In genomic region chr5:135642686-135643551, GRCm38 (mm10) we compare ENCODE assay signal across 10 mouse cellular contexts. TPM values are rescaled to one million over a fixed set of nuclear protein-coding genes. Genes with fewer than 3 reads are reported as not detected.
DNase-seq lines count a peak whose midpoint lies in the region; ATAC-seq and TF ChIP-seq lines count a peak whose summit lies in the region.
"Had no signal": no experiment of that assay in that cellular context is flagged by ENCODE, and none has a peak within 500 bp of the region (broad histone marks: within the 10 kb centered on the region; RNA-seq: fewer than 3 reads in every experiment).

No protein-coding gene starts in this region.

- H3K4me1 ChIP-seq in kidney, embryonic 14.5 days (ENCODE audit: control insufficient read depth, insufficient read depth, low read length) = no peaks in the 10 kb centered on the region
- H3K4me1 ChIP-seq in liver, postnatal 0 days (ENCODE audit: insufficient read depth) = peaks cover 24% of the 10 kb centered on the region
- H3K4me1 ChIP-seq in neural tube, embryonic 15.5 days = no peaks in the 10 kb centered on the region

- no peaks in the 10 kb centered on the region for H3K27me3 ChIP-seq in kidney, embryonic 14.5 days (ENCODE audit: control insufficient read depth, insufficient read depth, low read length)
- H3K27me3 ChIP-seq in liver, postnatal 0 days (ENCODE audit: insufficient read depth, low read length) = no peaks in the 10 kb centered on the region
- H3K27me3 ChIP-seq in neural tube, embryonic 15.5 days (replicated peaks) = no peaks in the 10 kb centered on the region

- no peak overlapping the region for H3K27ac ChIP-seq in kidney, embryonic 14.5 days (ENCODE audit: low read depth, low read length)
- H3K27ac ChIP-seq in liver, postnatal 0 days (ENCODE audit: low read depth) = peak overlapping the region; percentile 76
- H3K27ac ChIP-seq in neural tube, embryonic 15.5 days (replicated peaks) = no peak overlapping the region
- H3K27ac ChIP-seq: hindbrain, postnatal 0 days had no signal

- peak; percentile 39 for DNase-seq in adrenal gland, adult 2 months
- no peak for DNase-seq in adrenal gland, adult 18-20 months (ENCODE audit: low spot score in 2 of 2)
- peak; percentile 93 for DNase-seq in kidney, adult 11 months
- peak; percentile 96 for DNase-seq in kidney, adult 9 months
- DNase-seq in liver, postnatal 0 days = peak; percentile 55
- no peak for DNase-seq in ovary, adult 18-20 months (ENCODE audit: low spot score)
- DNase-seq: lung, postnatal 36 days had no signal

- 85% methylated on average over 10 of the region's 10 CpGs for WGBS in kidney, embryonic 14.5 days
- 56% methylated on average over 10 of the region's 10 CpGs for WGBS in liver, postnatal 0 days (ENCODE audit: insufficient replicate concordance)
- whole genome bisulfite sequencing in neural tube, embryonic 15.5 days = 83% methylated on average over 10 of the region's 10 CpGs

- H3K4me2 ChIP-seq in kidney, embryonic 14.5 days (replicated peaks; ENCODE audit: low read depth, low read length) = no peak overlapping the region
- H3K4me2 ChIP-seq in liver, postnatal 0 days (ENCODE audit: low read depth, low read length) = no peak overlapping the region
- no peak overlapping the region for H3K4me2 ChIP-seq in neural tube, embryonic 15.5 days

- no peak overlapping the region for H3K9ac ChIP-seq in kidney, embryonic 14.5 days (ENCODE audit: low read depth, low read length)
- H3K9ac ChIP-seq in liver, postnatal 0 days (replicated peaks) = 0 out of 2 replicates have a peak overlapping the region, but pooled peaks have one; percentile 30
- H3K9ac ChIP-seq in neural tube, embryonic 15.5 days (replicated peaks) = no peak overlapping the region

- H3K9me3 ChIP-seq in kidney, embryonic 14.5 days (ENCODE audit: control insufficient read depth, low read length) = no peaks in the 10 kb centered on the region
- no peaks in the 10 kb centered on the region for H3K9me3 ChIP-seq in liver, postnatal 0 days (ENCODE audit: low read length)
- H3K9me3 ChIP-seq in neural tube, embryonic 15.5 days (replicated peaks) = no peaks in the 10 kb centered on the region

- TF ChIP-seq CTCF in liver, postnatal 0 days (IDR thresholded peaks at IDR 0.05; ENCODE audit: low read depth) = no peak

- H3K36me3 ChIP-seq in kidney, embryonic 14.5 days (ENCODE audit: control insufficient read depth, insufficient read depth, low read length) = peaks cover 23% of the 10 kb centered on the region
- no peaks in the 10 kb centered on the region for H3K36me3 ChIP-seq in liver, postnatal 0 days (replicated peaks; ENCODE audit: insufficient read depth, low read length)
- peaks cover 33% of the 10 kb centered on the region for H3K36me3 ChIP-seq in neural tube, embryonic 15.5 days

- no peak overlapping the region for H3K4me3 ChIP-seq in kidney, embryonic 14.5 days (ENCODE audit: low read length)
- no peak overlapping the region for H3K4me3 ChIP-seq in liver, postnatal 0 days (ENCODE audit: low read depth, low read length)
- no peak overlapping the region for H3K4me3 ChIP-seq in neural tube, embryonic 15.5 days (replicated peaks)

- no peak for ATAC-seq in kidney, embryonic 14.5 days (ENCODE audit: low FRiP score, low TSS enrichment)
- peak; percentile 14; the same call in 1 of the 2 replicates for ATAC-seq in liver, postnatal 0 days
- ATAC-seq in neural tube, embryonic 15.5 days (ENCODE audit: low FRiP score) = no peak
- ATAC-seq: hindbrain, postnatal 0 days had no signal

- TF ChIP-seq EP300 in liver, postnatal 0 days (IDR thresholded peaks at IDR 0.05; ENCODE audit: low read depth) = peak; percentile 54; the same call in 1 of the 2 replicates

RNA-seq across cellular contexts. Expression of gene Rhbdd2, which starts 10.5 kb away (rescaled TPM):
- total RNA-seq in adrenal gland, adult 2 months (2021) = 10 to 100 TPM; 37.5 to 46.0 TPM
- 58.3 and 75.0 TPM in 2 replicates for polyA plus RNA-seq in adrenal gland, adult 2 months (2012; rRNA removed)
- total RNA-seq in adrenal gland, adult 18-20 months (2021) = 10 to 100 TPM; 43.1 to 46.3 TPM
- 42.6 and 61.7 TPM in 2 replicates for polyA plus RNA-seq in kidney, embryonic 14.5 days (2014; fragmentation: Nextera tagmentation; extraction: Ambion mirVana)
- 22.6 and 28.3 TPM in 2 replicates for polyA plus RNA-seq in liver, postnatal 0 days (2015; fragmentation: Nextera tagmentation; extraction: Ambion mirVana)
- polyA plus RNA-seq in neural tube, embryonic 15.5 days (2015; fragmentation: Nextera tagmentation; extraction: Ambion mirVana) = 91.1 and 94.6 TPM in 2 replicates

RNA-seq across cellular contexts. Expression of gene Por, which starts 26.9 kb away (rescaled TPM):
- 100 to 1,000 TPM; 265 to 364 TPM for total RNA-seq in adrenal gland, adult 2 months (2021)
- polyA plus RNA-seq in adrenal gland, adult 2 months (2012; rRNA removed) = 371 and 563 TPM in 2 replicates
- 100 to 1,000 TPM; 315 to 352 TPM for total RNA-seq in adrenal gland, adult 18-20 months (2021)
- polyA plus RNA-seq in kidney, embryonic 14.5 days (2014; fragmentation: Nextera tagmentation; extraction: Ambion mirVana) = 51.8 and 64.2 TPM in 2 replicates
- polyA plus RNA-seq in liver, postnatal 0 days (2015; fragmentation: Nextera tagmentation; extraction: Ambion mirVana) = 302 and 303 TPM in 2 replicates
- 91.6 and 92.1 TPM in 2 replicates for polyA plus RNA-seq in neural tube, embryonic 15.5 days (2015; fragmentation: Nextera tagmentation; extraction: Ambion mirVana)

Comparison
In these comparisons a context has a peak if more than half of its experiments do, and no peak if none do; other contexts are left out.
1. DNase-seq: peak in adrenal gland, adult 2 months (single experiment), kidney, adult 11 months (single experiment), kidney, adult 9 months (single experiment) and liver, postnatal 0 days (single experiment); none in adrenal gland, adult 18-20 months (0 of 2) and ovary, adult 18-20 months (single experiment).